Mouse (Mus musculus): ENCODE results near the gene Gng13. TPM values are rescaled to one million over a fixed set of nuclear protein-coding genes. Genes with fewer than 3 reads are reported as not detected.
"Not testable (repeated sequence)": the region's sequence is repeated elsewhere in the genome, so short reads cannot be mapped to it uniquely, and the experiment has no call there.

The Gng13 gene
- polyA plus RNA-seq, 1 experiment from 2014 or later, result 1.8 TPM

DNA sequence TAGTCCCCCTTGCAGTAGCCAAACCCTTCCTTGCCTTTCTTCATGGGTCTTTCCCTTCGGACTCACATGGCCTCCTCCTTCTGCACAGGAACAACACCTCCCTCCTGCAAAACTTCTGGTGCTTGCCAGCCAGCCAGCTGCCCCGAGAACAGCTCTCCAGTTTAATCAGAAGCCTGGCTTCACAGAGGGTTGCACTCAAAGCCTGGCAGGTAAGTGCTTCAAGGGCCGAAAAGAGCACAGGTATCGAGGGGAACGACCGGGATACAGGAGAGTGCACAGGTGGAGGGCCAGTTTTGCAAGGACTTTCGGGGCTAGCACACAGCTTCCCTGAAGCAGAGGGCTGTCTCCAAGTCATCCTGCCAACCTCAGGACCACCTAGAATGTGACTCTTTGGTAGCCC lies 21.9 kb downstream of the Gng13 start:
- Histone ChIP-seq H3K36me3 (replicated peaks) (no peaks in the 10 kb centered on the region), H3K27ac (replicated peaks) (no peak overlapping the region), H3K4me1 (no peaks in the 10 kb centered on the region), H3K27me3 (replicated peaks; ENCODE audit: low read depth, poor library complexity, severe bottlenecking) (peaks cover 14% of the 10 kb centered on the region), H3K4me3 (no peak overlapping the region), H3K9me3 (no peaks in the 10 kb centered on the region)
- DNase-seq (ENCODE audit: low spot score), result no peak
- WGBS, result 81% methylated on average over 7 of the region's 7 CpGs

DNA sequence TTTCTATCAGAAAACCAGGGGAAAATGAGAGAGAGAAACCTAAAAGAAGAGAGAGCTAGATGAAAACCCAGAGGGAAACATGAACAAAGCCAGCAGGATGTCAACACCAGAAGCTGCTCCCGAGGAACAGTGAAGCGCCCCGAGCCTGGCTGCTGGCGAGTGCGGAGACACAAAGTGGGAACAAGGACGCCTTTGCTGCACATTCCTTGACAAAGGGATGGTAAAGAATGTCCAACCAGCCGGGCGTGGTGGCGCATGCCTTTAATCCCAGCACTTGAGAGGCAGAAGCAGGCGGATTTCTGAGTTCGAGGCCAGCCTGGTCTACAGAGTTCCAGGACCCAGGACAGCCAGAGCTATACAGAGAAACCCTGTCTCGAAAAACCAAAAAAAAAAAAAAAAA lies 24.5 kb downstream of the Gng13 start:
- H3K27me3 ChIP-seq (replicated peaks; ENCODE audit: low read depth, poor library complexity, severe bottlenecking), result peaks cover 17% of the 10 kb centered on the region
- WGBS, result 77% methylated on average over 12 of the region's 12 CpGs
- H3K4me1 ChIP-seq; DNase-seq (ENCODE audit: low spot score); H3K27ac ChIP-seq (replicated peaks); H3K36me3 ChIP-seq (replicated peaks); H3K9me3 ChIP-seq; H3K4me3 ChIP-seq: not testable (repeated sequence)

DNA sequence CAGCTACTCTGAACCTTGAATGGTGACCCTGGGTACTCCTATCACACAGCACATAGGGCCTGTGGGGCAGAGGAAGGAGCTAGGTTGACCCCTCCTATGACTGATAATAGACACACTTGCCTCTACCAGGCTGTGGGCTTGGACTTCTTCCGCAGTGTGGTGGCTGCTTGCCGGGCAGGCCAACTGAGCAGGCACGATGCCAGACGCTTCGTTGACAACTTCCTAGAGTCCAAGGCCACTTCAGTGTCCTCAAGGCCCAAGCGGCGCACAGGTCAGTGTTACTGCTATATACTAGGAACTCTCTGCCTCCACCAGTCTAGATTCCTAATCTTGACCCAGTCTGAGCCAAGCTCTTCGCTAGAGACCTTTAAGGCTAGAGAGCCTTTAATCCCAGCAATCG lies 26.9 kb downstream of the Gng13 start:
- Histone ChIP-seq H3K27me3 (replicated peaks; ENCODE audit: low read depth, poor library complexity, severe bottlenecking) (peaks cover 17% of the 10 kb centered on the region), H3K4me3 (no peak overlapping the region), H3K27ac (replicated peaks) (no peak overlapping the region), H3K4me1 (0 out of 2 replicates have a peak, but pooled peaks cover 5% of the 10 kb centered on the region), H3K9me3 (no peaks in the 10 kb centered on the region), H3K36me3 (replicated peaks) (no peaks in the 10 kb centered on the region)
- 94% methylated on average over 9 of the region's 9 CpGs for WGBS
- DNase-seq (ENCODE audit: low spot score), result no peak

DNA sequence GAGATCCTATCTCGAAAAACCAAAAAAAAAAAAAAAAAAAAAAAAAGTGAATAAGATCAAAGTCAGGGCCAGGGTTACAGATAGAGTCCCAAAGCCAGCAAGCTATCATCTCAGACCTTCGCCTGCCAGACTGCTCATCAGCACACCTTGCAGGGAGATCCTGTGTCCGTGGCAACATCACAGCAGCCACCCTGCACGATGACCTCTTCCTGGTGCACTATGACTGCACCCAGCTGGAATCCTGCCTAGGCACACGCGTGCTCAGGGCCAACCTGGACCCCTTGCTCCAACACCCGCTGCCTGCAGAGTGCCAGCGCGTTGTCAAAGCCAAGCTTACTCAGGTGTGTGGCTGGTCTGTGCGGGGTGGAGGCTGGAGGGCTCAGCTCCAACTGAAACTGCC lies 27.3 kb downstream of the Gng13 start:
- no peaks in the 10 kb centered on the region for H3K9me3 ChIP-seq
- H3K36me3 ChIP-seq (replicated peaks), result no peaks in the 10 kb centered on the region
- DNase-seq (ENCODE audit: low spot score), result no peak
- H3K4me3 ChIP-seq, result no peak overlapping the region
- 0 out of 2 replicates have a peak, but pooled peaks cover 5% of the 10 kb centered on the region for H3K4me1 ChIP-seq
- peaks cover 17% of the 10 kb centered on the region for H3K27me3 ChIP-seq (replicated peaks; ENCODE audit: low read depth, poor library complexity, severe bottlenecking)
- 78% methylated on average over 10 of the region's 10 CpGs for WGBS
- H3K27ac ChIP-seq (replicated peaks), result no peak overlapping the region

DNA sequence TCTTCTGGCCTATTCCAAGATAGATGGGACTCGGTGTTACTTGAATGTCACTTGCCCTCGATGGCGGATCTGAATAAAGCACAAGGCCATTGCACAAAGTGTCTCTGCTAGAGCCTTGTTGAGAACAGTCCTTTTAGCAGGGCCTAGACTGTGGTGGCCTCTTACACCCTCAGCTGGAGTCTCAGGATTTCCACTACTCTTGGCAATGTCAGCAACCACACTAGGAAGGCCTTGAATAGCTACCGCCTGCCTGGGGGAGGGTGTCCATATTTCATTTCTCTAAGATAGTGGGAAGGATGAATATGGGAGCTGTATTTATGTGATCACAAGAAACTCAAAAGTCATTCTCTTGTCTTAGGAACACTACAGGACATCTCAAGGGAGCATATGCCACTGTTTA lies 31.3 kb downstream of the Gng13 start:
- H3K27ac ChIP-seq (replicated peaks), result no peak overlapping the region
- H3K9me3 ChIP-seq, result no peaks in the 10 kb centered on the region
- DNase-seq (ENCODE audit: low spot score), result no peak
- H3K4me1 ChIP-seq, result 0 out of 2 replicates have a peak, but pooled peaks cover 5% of the 10 kb centered on the region
- H3K4me3 ChIP-seq, result no peak overlapping the region
- H3K36me3 ChIP-seq (replicated peaks), result no peaks in the 10 kb centered on the region
- H3K27me3 ChIP-seq (replicated peaks; ENCODE audit: low read depth, poor library complexity, severe bottlenecking), result peaks cover 10% of the 10 kb centered on the region; the same call in 1 of the 2 replicates
- WGBS, result 91% methylated on average over 4 of the region's 4 CpGs

DNA sequence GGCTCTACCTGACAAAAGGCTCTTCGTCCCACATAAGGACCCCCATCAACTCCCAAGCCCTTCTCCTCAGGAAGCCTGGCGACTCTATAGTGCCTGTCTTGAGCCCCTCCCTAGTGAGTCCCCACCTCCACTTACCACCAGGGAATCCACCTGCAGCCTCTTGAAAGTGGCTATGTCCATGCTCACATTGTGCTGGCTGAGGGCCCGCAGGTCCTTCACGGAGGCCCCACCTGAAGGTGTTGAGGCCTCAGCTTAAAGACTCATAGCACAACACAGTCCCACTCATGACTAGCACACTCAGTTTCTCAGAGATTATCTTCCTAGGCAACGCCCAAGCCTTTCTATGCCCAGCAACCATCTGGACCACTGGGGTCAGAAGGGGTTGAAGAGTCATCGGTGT lies 32.3 kb downstream of the Gng13 start:
- 0 out of 2 replicates have a peak, but pooled peaks cover 3% of the 10 kb centered on the region for H3K27me3 ChIP-seq (replicated peaks; ENCODE audit: low read depth, poor library complexity, severe bottlenecking)
- H3K27ac ChIP-seq (replicated peaks), result no peak overlapping the region
- 83% methylated on average over 6 of the region's 6 CpGs for WGBS
- no peaks in the 10 kb centered on the region for H3K9me3 ChIP-seq
- H3K4me1 ChIP-seq, result 0 out of 2 replicates have a peak, but pooled peaks cover 5% of the 10 kb centered on the region
- no peaks in the 10 kb centered on the region for H3K36me3 ChIP-seq (replicated peaks)
- no peak for DNase-seq (ENCODE audit: low spot score)
- H3K4me3 ChIP-seq, result no peak overlapping the region

DNA sequence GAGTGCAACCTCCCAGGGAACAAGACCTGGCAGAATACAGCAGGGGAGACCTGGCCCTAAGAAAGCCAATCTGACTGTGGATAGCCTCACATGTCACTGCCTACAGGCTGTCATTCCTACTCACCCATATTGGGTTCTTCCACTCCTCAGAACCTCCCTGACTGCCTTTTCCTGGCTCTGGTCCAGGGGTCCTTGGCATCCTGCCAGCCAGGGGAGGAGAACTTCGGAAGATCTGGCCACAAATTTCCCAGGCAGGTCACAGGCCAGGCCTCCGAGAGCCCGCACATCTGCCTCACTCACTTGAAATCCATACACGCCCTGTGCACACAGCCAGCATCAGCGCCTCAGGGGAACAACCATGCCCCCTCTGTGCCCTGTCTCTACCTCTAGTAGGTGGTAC lies 34.5 kb downstream of the Gng13 start:
- Histone ChIP-seq H3K27me3 (replicated peaks; ENCODE audit: low read depth, poor library complexity, severe bottlenecking) (no peaks in the 10 kb centered on the region), H3K9me3 (no peaks in the 10 kb centered on the region), H3K4me1 (peaks cover 14% of the 10 kb centered on the region), H3K27ac (replicated peaks) (no peak overlapping the region), H3K4me3 (no peak overlapping the region), H3K36me3 (replicated peaks) (no peaks in the 10 kb centered on the region)
- WGBS, result 66% methylated on average over 5 of the region's 5 CpGs
- DNase-seq (ENCODE audit: low spot score), result no peak

DNA sequence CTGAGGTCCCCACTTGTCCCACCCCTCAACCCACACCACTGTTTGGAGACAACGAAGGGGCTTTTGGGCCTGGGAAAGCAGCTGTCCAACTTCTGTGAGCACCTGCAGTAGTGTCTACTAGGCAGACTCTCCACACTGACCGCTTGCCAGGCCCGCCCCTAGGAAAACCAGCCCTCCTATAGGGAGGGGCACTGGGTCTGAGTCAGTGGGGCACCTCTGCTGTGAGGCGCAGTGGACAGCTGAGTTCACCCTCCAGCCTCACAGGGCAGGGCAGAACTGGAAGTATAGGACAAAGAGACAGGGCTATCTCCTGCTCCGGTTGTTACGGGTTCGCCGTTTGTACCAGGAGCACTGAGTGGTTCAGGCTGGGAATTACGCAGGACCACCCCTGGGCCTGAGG lies 37.3 kb downstream of the Gng13 start, which contains the start of gene Msln:
TSS of gene Msln (minus strand) at position 138 of the 400 bp plus-strand sequence.
- H3K36me3 ChIP-seq (replicated peaks), result no peaks in the 10 kb centered on the region
- 85% methylated on average over 9 of the region's 9 CpGs for WGBS
- H3K4me1 ChIP-seq, result peaks cover 22% of the 10 kb centered on the region
- H3K27me3 ChIP-seq (replicated peaks; ENCODE audit: low read depth, poor library complexity, severe bottlenecking), result peaks cover 4% of the 10 kb centered on the region; the same call in 1 of the 2 replicates
- no peak for DNase-seq (ENCODE audit: low spot score)
- no peaks in the 10 kb centered on the region for H3K9me3 ChIP-seq
- H3K4me3 ChIP-seq, result no peak within 1 kb of the TSS
- no peak within 1 kb of the TSS for H3K27ac ChIP-seq (replicated peaks)

DNA sequence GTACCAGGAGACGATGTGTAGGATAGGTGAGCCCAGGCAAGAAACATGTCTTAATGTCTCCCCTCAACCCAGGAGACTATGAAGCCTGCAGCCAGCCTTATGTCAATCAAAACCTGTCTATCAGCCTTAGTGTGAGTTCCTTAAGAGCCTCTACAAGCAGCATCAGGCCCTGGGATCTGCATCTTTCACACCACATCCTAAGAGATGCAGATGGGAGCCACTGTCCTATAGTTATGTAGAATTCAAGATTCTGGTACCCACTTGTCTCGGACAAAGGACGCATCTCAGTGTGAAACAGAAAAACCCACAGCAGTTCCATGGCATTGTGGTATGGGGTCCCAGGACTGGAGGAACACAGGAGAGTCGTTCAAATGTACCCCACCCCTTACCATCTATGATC lies 38.1 kb downstream of the Gng13 start:
- H3K9me3 ChIP-seq, result no peaks in the 10 kb centered on the region
- DNase-seq (ENCODE audit: low spot score), result no peak
- H3K27me3 ChIP-seq (replicated peaks; ENCODE audit: low read depth, poor library complexity, severe bottlenecking), result peaks cover 5% of the 10 kb centered on the region; the same call in 1 of the 2 replicates
- no peaks in the 10 kb centered on the region for H3K36me3 ChIP-seq (replicated peaks)
- H3K27ac ChIP-seq (replicated peaks), result no peak overlapping the region
- no peak overlapping the region for H3K4me3 ChIP-seq
- 81% methylated on average over 4 of the region's 4 CpGs for WGBS
- peaks cover 22% of the 10 kb centered on the region for H3K4me1 ChIP-seq

DNA sequence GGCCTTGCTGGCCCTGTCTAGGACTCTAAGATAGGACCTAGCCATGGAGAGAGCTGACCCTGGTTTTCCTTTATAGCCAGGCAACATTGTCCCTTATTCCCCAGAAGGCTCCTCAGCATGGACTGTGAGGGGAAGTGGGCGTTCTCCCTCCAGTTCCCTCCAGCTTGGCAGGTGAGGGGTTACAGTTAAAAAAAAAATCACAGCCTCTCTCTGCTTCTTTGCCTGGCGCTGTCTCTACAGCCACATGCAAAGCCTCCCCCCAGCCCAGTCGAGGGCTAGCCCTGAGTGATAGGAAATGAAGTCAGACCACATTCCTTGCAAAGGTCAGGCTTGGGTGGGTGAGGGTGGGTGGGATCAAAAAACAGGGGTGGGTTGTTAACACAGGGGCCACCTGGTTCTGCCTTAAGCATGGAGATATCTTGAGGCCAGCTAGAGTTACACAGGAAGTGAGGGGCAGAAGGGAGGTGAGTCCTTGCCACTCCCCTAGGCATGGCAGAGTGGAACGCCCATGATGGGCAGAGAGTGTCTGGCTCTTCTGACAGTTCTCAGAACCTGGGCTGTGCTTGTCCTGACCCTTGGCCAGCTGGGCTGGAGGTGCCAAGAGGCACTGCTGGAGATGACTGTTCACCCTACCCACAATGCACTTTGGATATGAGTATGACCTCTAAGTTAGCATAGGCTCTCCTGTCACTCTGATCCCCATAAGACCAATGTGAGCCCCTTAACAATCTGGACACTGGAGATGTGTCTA lies 38.8 kb downstream of the Gng13 start:
- 47% methylated on average over 4 of the region's 4 CpGs for WGBS
- Histone ChIP-seq H3K27ac (replicated peaks) (0 out of 2 replicates have a peak overlapping the region, but pooled peaks have one; percentile 8), H3K4me1 (peaks cover 22% of the 10 kb centered on the region), H3K36me3 (replicated peaks) (no peaks in the 10 kb centered on the region), H3K27me3 (replicated peaks; ENCODE audit: low read depth, poor library complexity, severe bottlenecking) (peaks cover 5% of the 10 kb centered on the region; the same call in 1 of the 2 replicates), H3K4me3 (no peak overlapping the region), H3K9me3 (no peaks in the 10 kb centered on the region)
- DNase-seq (ENCODE audit: low spot score), result peak; percentile 46

DNA sequence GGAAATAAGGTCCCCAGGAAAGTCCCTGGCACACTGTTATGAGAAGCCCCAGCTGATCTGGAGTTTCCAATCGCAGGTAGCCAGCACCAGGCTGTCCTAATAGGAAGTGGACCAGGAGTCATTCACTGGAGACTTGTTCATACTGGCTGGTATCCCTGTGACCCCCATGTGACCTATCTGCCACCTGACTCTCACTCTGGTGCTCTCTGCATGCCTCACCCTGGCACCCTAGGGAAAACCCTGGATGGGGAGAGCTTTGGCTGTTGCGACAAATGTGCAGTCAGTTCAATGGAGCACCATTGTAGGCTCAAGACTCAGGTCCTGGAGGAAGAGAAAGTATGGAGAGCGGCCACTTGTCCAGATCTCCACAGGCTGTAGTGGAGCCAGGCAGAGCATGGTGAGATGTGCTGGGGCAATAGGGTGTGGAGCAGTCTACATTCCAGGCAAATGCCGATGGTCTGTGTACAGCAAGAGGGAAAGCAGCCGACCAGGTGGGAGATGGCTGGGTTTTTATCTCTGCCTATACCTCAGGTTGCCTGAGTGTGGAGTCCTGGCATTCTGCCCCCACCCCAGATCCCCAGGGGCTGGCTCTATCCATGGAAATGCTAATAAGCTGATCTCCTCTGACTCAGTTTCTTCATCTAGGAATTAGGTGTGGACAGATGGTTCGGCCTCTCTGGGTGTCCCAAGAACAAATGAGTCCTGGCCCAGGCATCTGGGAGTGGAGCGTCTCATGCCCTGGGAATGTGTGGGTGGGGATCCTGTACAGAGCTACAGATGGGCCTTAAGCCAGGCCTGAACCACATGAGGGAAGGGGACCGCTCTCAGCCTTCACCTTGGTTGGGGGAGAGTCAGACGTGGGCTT lies 39.6 kb downstream of the Gng13 start:
- Histone ChIP-seq H3K27me3 (replicated peaks; ENCODE audit: low read depth, poor library complexity, severe bottlenecking) (peaks cover 5% of the 10 kb centered on the region; the same call in 1 of the 2 replicates), H3K9me3 (no peaks in the 10 kb centered on the region), H3K4me3 (no peak overlapping the region), H3K27ac (replicated peaks) (no peak overlapping the region), H3K4me1 (peaks cover 22% of the 10 kb centered on the region), H3K36me3 (replicated peaks) (no peaks in the 10 kb centered on the region)
- DNase-seq (ENCODE audit: low spot score), result no peak
- 81% methylated on average over 9 of the region's 9 CpGs for WGBS

DNA sequence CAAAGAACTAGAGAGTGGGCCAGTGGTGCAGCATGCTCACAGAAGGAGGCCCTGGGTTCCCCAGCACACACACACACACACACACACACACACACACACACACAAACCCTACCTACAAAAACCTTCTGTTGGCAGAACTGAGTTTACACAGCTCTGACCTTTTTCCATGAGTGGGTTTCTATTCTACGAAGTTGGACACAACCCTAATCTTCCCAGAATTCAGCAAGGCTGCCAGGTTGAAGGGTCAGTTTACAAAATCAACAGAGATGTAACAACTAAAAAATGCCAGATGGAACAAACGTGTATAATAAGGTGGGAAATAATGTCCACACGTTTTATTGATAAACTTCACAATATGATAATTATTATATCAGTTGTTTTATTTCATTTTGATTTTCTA lies 40.7 kb downstream of the Gng13 start:
- no peak for DNase-seq (ENCODE audit: low spot score)
- Histone ChIP-seq H3K27ac (replicated peaks) (no peak overlapping the region), H3K27me3 (replicated peaks; ENCODE audit: low read depth, poor library complexity, severe bottlenecking) (peaks cover 5% of the 10 kb centered on the region; the same call in 1 of the 2 replicates), H3K9me3 (no peaks in the 10 kb centered on the region), H3K4me1 (peaks cover 24% of the 10 kb centered on the region), H3K36me3 (replicated peaks) (no peaks in the 10 kb centered on the region), H3K4me3 (no peak overlapping the region)
- WGBS, result 68% methylated on average over 3 of the region's 3 CpGs
